Mouse (Mus musculus): ENCODE measurements at regions not wholly inside any gene's neighbourhood (a gene's known extent, or its start where the extent isn't known, plus 50 kb on each side); places are given as distances from the start of the nearest gene placed in this dataset.

DNA sequence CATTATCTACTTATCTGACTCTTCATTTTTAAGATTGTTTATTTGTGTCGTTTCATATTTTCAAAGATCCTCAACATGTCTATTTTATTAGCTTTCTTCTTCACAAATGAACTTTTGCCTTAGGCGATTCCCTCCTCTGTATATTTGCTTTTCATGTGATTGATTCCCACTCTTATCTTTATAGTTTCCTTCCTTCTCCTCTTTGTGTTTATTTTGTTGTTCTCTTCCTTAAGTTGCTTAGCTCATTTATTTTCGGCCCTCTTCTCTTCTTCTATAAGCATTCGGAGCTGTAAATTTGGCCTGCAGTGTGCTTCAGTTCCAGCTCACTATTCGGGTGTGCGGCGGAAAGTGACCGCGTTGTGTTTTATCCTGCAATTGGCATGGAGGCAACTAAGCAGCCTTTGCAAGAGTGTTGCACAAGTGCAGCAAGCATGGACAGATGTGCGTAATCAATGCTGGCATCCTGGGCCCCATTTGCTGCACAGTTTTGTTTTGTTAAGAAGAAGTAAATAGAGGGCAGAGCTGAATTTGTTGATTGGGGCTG lies 73.5 kb upstream of the Tcf21 start:
- Histone ChIP-seq H3K4me3 (replicated peaks; ENCODE audit: low read length) (no peak overlapping the region), H3K9ac (ENCODE audit: low read length) (no peak overlapping the region), H3K4me1 (ENCODE audit: control insufficient read depth, insufficient read depth, low read length) (no peaks in the 10 kb centered on the region), H3K4me2 (ENCODE audit: low read depth, low read length) (no peak overlapping the region), H3K27ac (ENCODE audit: low read length) (no peak overlapping the region), H3K9me3 (replicated peaks; ENCODE audit: control insufficient read depth, low read length) (no peaks in the 10 kb centered on the region), H3K36me3 (ENCODE audit: control insufficient read depth, insufficient read depth, low read length) (no peaks in the 10 kb centered on the region), H3K27me3 (ENCODE audit: control insufficient read depth, insufficient read depth, low read length) (no peaks in the 10 kb centered on the region)
- 38% methylated on average over 10 of the region's 10 CpGs for WGBS
- no peak for ATAC-seq (ENCODE audit: insufficient read depth, low FRiP score)

DNA sequence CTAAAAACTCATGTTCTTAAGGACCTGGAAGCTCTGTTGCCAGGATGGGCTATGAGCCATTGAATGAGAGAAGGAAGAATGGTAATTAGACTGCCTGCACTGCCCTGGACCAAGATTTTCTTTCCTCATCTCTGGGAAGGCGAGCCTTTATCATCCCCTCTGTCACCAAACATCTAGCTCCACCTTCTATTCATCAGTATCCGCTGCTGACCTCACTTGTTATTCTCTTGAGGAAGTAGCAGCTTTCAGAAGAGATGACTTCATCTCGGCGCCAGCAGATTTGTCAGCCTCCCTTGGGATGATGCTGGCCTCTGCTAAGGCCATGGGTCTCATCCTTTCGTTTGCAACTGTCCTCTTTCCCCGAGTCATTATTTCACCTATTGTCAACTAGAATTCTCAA lies 67.5 kb upstream of the Tcf21 start:
- ATAC-seq (ENCODE audit: insufficient read depth, low FRiP score): no peak
- H3K9ac ChIP-seq (ENCODE audit: low read length): no peak overlapping the region
- WGBS: 66% methylated on average over 6 of the region's 6 CpGs
- H3K4me3 ChIP-seq (replicated peaks; ENCODE audit: low read length): no peak overlapping the region
- H3K27me3 ChIP-seq (ENCODE audit: control insufficient read depth, insufficient read depth, low read length): no peaks in the 10 kb centered on the region
- H3K9me3 ChIP-seq (replicated peaks; ENCODE audit: control insufficient read depth, low read length): no peaks in the 10 kb centered on the region
- H3K36me3 ChIP-seq (ENCODE audit: control insufficient read depth, insufficient read depth, low read length): no peaks in the 10 kb centered on the region
- H3K4me2 ChIP-seq (ENCODE audit: low read depth, low read length): no peak overlapping the region
- H3K4me1 ChIP-seq (ENCODE audit: control insufficient read depth, insufficient read depth, low read length): no peaks in the 10 kb centered on the region
- no peak overlapping the region for H3K27ac ChIP-seq (ENCODE audit: low read length)

DNA sequence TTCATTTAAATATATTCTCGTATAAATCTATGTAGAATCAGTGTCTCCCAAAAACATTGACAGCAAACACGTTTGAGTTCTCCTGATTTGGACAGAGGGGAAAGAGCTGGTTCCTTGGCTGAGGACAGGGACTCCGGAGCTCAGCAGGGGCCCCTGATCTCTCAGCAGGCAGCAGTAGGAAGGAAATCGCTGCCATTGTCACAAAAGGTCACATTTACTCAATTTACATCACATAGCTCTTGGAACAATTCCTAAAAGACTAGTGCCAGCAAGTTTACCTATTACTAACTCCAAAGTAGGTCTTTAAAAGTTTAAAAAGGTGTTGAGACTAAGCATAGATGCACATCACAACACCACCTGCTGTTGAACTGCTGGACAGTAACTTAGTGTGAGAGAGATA lies 59.7 kb upstream of the Tcf21 start:
- no peak overlapping the region for H3K9ac ChIP-seq (ENCODE audit: low read length)
- 43% methylated on average over 4 of the region's 4 CpGs for WGBS
- no peak overlapping the region for H3K4me2 ChIP-seq (ENCODE audit: low read depth, low read length)
- no peaks in the 10 kb centered on the region for H3K36me3 ChIP-seq (ENCODE audit: control insufficient read depth, insufficient read depth, low read length)
- no peak overlapping the region for H3K27ac ChIP-seq (ENCODE audit: low read length)
- peaks cover 10% of the 10 kb centered on the region; the same call in 1 of the 2 replicates for H3K4me1 ChIP-seq (ENCODE audit: control insufficient read depth, insufficient read depth, low read length)
- ATAC-seq (ENCODE audit: insufficient read depth, low FRiP score): no peak
- H3K27me3 ChIP-seq (ENCODE audit: control insufficient read depth, insufficient read depth, low read length): no peaks in the 10 kb centered on the region
- no peaks in the 10 kb centered on the region for H3K9me3 ChIP-seq (replicated peaks; ENCODE audit: control insufficient read depth, low read length)
- H3K4me3 ChIP-seq (replicated peaks; ENCODE audit: low read length): no peak overlapping the region

DNA sequence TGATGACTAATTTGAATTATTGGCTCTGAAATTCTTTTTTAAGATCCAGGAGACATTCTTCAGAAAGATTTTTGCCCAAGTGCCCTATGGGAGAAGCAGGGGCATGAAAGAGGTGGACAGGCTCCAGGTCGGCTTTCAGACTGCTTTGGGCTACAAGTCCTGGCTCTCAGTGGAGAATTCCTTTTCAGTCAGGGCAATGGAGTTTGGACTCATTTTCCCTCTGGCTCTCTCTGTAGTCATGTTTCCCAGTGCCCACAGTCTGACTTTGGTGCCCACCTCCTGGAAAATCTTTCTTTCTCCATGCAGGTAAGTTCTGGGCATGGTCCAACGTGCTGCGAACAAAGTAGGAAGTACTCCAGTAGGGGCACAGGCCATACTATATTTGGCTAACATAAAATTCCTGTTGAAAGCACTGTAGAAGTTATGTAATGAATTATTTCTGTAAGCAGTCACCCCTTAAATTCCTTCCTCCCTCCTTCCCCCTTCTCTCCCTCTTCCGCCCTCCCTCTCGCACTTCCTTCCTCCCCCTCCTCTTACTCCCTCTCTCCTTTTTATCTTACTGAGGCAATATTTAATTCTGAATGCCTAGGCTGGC lies 57.7 kb upstream of the Tcf21 start:
- Histone ChIP-seq H3K4me1 (ENCODE audit: control insufficient read depth, insufficient read depth, low read length) (peaks cover 12% of the 10 kb centered on the region; the same call in 1 of the 2 replicates), H3K27me3 (ENCODE audit: control insufficient read depth, insufficient read depth, low read length) (no peaks in the 10 kb centered on the region), H3K4me2 (ENCODE audit: low read depth, low read length) (no peak overlapping the region), H3K9ac (ENCODE audit: low read length) (no peak overlapping the region), H3K36me3 (ENCODE audit: control insufficient read depth, insufficient read depth, low read length) (no peaks in the 10 kb centered on the region), H3K27ac (ENCODE audit: low read length) (peak overlapping the region; percentile 70; the same call in 1 of the 2 replicates), H3K4me3 (replicated peaks; ENCODE audit: low read length) (no peak overlapping the region), H3K9me3 (replicated peaks; ENCODE audit: control insufficient read depth, low read length) (no peaks in the 10 kb centered on the region)
- no peak; the same call in 1 of the 2 replicates for ATAC-seq (ENCODE audit: insufficient read depth, low FRiP score)
- WGBS: 45% methylated on average over 5 of the region's 5 CpGs

DNA sequence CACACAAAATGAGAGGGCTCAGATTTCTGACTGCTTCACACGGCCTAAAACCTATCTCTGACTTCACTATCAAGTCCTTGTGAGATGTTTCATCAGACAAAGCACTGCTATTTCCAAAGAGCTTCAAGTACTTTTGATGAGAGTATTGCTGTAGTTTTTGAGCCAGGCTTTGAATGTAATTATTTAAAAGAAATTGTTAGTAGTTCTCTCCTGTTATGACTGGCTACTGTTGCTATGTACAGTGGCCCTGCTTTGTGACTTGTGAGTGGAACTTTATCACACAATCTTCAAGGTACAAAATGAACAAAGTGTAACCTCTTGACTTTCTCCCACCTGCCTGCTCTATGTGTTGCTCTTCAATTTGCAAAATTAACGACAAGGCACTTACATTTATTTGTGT lies 57.1 kb upstream of the Tcf21 start:
- no peak for ATAC-seq (ENCODE audit: insufficient read depth, low FRiP score)
- no peak overlapping the region for H3K27ac ChIP-seq (ENCODE audit: low read length)
- H3K4me3 ChIP-seq (replicated peaks; ENCODE audit: low read length): no peak overlapping the region
- peaks cover 13% of the 10 kb centered on the region; the same call in 1 of the 2 replicates for H3K4me1 ChIP-seq (ENCODE audit: control insufficient read depth, insufficient read depth, low read length)
- no peak overlapping the region for H3K9ac ChIP-seq (ENCODE audit: low read length)
- H3K27me3 ChIP-seq (ENCODE audit: control insufficient read depth, insufficient read depth, low read length): no peaks in the 10 kb centered on the region
- H3K9me3 ChIP-seq (replicated peaks; ENCODE audit: control insufficient read depth, low read length): no peaks in the 10 kb centered on the region
- no peaks in the 10 kb centered on the region for H3K36me3 ChIP-seq (ENCODE audit: control insufficient read depth, insufficient read depth, low read length)
- 58% methylated on average over 2 of the region's 2 CpGs for WGBS
- no peak overlapping the region for H3K4me2 ChIP-seq (ENCODE audit: low read depth, low read length)

DNA sequence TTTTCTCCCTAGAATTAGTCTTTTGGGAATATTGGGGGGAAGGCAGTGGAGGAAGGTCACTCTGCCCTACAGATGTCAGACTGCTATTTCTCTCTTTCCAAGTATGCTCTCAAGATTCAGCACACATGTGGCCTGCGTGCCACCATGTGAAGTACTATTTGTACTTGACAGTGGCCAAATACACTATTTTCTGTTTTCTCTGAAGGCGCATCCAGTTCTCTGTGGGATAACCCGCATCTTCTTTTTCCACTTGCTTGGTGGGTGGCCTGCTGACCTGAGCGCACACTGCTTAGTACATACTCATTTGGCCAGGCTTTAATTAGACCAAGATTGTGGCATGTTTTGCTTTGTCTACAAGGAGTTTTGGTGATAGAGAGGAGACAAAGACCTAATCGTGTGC lies 55.7 kb upstream of the Tcf21 start:
- Histone ChIP-seq H3K27ac (ENCODE audit: low read length) (no peak overlapping the region), H3K36me3 (ENCODE audit: control insufficient read depth, insufficient read depth, low read length) (no peaks in the 10 kb centered on the region), H3K4me2 (ENCODE audit: low read depth, low read length) (no peak overlapping the region), H3K4me1 (ENCODE audit: control insufficient read depth, insufficient read depth, low read length) (peaks cover 13% of the 10 kb centered on the region; the same call in 1 of the 2 replicates), H3K9me3 (replicated peaks; ENCODE audit: control insufficient read depth, low read length) (no peaks in the 10 kb centered on the region), H3K9ac (ENCODE audit: low read length) (no peak overlapping the region), H3K4me3 (replicated peaks; ENCODE audit: low read length) (no peak overlapping the region), H3K27me3 (ENCODE audit: control insufficient read depth, insufficient read depth, low read length) (no peaks in the 10 kb centered on the region)
- no peak for ATAC-seq (ENCODE audit: insufficient read depth, low FRiP score)
- WGBS: 79% methylated on average over 5 of the region's 5 CpGs

DNA sequence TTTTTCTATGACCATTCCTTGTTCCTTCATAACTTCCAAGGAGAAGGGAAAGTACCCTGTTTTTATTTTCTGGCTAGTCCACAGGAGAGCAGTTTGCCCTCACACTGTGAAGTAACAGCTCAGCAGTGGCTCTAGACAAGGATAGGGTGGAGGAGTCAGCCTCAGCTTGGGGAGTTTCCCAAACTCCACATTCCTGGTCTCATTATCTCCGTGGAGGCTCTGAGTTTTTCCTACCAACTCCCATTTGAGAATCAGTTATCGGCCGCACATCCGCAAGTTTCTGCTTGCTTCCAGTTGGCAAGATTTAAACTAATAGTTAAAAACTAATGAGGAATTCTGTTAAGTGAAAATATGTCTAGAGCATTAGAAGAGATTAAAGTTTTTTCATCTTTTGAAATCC lies 55.2 kb upstream of the Tcf21 start:
- ATAC-seq (ENCODE audit: insufficient read depth, low FRiP score): no peak

More for the DNA sequence above, 55.2 kb upstream of the Tcf21 start:
- H3K4me1 ChIP-seq (ENCODE audit: control insufficient read depth, insufficient read depth, low read length): peaks cover 13% of the 10 kb centered on the region; the same call in 1 of the 2 replicates
- no peaks in the 10 kb centered on the region for H3K9me3 ChIP-seq (replicated peaks; ENCODE audit: control insufficient read depth, low read length)
- H3K27ac ChIP-seq (ENCODE audit: low read length): no peak overlapping the region
- 56% methylated on average over 4 of the region's 4 CpGs for WGBS
- no peak overlapping the region for H3K4me3 ChIP-seq (replicated peaks; ENCODE audit: low read length)
- no peaks in the 10 kb centered on the region for H3K27me3 ChIP-seq (ENCODE audit: control insufficient read depth, insufficient read depth, low read length)
- no peak overlapping the region for H3K9ac ChIP-seq (ENCODE audit: low read length)
- H3K4me2 ChIP-seq (ENCODE audit: low read depth, low read length): no peak overlapping the region
- H3K36me3 ChIP-seq (ENCODE audit: control insufficient read depth, insufficient read depth, low read length): no peaks in the 10 kb centered on the region

Measured in stomach, embryonic 16.5 days (tissue).